Mouse (Mus musculus): Measurements from ENCODE around the gene Kxd1.

DNA sequence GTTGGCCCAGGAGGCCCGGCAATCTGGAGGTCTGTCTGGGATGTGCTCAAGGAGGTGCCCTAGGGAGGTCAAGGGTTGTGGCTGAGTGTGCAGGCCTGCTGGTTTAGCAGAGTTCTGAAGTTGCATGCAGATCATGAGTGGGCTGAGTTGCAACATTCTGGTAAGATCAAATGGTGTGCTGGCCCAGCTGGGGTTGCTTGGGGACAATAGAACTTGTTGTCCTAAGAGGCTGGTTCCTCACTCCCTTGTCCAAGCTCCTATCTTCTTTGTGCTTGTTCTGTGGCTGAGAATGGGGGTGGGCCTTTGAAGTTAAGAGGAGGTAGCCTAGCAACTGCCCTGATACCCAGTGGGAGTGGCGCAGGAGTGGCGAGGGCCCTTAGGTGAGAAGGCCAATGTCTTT is 35.0 kb upstream of the Kxd1 start:
- TF ChIP-seq GATA1 (IDR thresholded peaks at IDR 0.05; ENCODE audit: borderline replicate concordance, low read length) (no peak), FLI1 (IDR thresholded peaks at IDR 0.05; ENCODE audit: low read length) (no peak)

Data from megakaryocyte, embryonic 14.5 days (primary cell).